Mouse (Mus musculus) megakaryocyte-erythroid progenitor cell, adult 5 weeks (primary cell): ENCODE results near the gene Tprgl. TPM values are rescaled to one million over a fixed set of nuclear protein-coding genes. Genes with fewer than 3 reads are reported as not detected.

Source experiments
- polyA plus RNA-seq: library from polyadenylated mRNA; stranded (reverse); fragments of >175 nt; gene quantifications from 2 replicates; pipeline ENCODE4 v1.2.3, GENCODE M21; 2012

Tprgl gene
- polyA plus RNA-seq = 99.4 and 111 TPM in 2 replicates

DNA sequence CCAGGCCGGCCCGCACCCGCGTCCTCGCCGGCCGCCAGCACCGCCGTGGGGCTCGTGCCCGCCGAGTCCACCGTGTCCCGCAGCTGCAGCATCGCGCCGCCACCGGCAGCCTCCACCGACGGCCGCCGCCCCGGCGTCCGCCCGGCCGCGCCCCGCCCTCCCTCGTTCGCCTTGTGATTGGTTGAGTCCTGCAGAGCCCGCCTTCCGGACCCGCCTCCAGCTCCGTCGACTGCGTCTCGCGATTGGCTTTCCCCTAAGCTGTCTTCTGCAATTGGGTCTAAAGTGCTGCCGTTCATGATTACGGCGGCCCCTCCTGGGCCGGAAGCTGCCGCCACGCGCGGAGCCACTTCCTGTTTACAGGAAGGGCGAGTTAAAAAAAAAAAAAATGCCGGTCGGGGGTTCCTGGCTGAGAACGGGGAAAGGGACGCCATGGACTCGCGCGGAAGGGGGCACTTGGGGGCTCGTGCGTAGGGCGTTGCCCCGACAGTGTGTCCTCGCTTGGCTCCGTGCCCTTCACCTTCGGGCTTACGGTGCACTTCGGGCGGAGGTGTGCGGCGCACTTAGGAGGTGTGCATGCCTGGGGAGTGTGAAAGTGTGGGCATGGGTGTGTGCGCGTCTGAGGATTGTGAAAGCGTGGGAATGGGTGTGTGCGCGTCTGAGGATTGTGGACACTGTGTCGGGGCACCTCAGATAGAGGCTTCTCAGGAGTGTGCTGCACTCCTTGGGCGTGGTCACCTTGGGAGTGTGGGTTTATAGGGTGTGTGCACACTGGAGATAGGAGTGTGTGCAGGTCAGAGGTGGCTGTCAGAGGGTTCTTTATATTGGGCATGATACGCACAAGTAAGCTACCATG is at the start of gene Tprgl:
Tprgl (minus strand) TSS at position 129 of the 853 bp plus-strand sequence.

DNA sequence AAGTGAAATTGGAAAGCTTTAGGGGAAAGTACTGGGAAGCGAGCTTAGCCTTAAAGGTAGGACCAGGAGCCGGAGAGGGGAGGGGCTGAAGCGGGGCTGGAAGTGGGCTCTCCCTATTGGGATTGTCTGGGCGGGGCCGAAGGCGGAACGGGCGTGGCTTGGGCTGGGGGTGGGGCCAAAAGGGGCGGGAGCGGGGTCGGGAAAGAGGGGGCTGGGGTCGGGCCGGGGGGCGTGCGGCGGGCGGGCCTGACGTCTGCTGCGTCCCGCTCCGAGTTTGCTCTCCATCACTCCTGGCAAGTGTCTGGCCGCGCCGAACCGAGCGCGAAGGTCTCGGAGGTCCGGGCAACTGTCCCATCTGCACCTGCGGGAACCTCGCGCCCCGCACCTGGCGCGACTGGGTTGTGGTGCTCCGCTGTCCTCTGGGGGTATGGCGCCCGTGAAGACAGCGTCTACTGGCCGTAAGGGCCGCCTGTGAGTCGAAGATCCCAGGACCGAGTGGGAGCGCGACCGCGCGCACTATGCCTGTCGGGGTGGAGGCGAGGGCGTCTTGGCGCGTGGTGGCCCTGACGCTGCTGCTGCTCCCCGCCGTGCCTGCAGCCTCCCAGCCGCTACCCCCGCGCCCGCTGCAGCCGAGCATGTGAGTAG is 10.2 kb upstream of the Tprgl start, which contains the start of gene Megf6:
Megf6 (plus strand) TSS at position 225 of the 645 bp plus-strand sequence.

DNA sequence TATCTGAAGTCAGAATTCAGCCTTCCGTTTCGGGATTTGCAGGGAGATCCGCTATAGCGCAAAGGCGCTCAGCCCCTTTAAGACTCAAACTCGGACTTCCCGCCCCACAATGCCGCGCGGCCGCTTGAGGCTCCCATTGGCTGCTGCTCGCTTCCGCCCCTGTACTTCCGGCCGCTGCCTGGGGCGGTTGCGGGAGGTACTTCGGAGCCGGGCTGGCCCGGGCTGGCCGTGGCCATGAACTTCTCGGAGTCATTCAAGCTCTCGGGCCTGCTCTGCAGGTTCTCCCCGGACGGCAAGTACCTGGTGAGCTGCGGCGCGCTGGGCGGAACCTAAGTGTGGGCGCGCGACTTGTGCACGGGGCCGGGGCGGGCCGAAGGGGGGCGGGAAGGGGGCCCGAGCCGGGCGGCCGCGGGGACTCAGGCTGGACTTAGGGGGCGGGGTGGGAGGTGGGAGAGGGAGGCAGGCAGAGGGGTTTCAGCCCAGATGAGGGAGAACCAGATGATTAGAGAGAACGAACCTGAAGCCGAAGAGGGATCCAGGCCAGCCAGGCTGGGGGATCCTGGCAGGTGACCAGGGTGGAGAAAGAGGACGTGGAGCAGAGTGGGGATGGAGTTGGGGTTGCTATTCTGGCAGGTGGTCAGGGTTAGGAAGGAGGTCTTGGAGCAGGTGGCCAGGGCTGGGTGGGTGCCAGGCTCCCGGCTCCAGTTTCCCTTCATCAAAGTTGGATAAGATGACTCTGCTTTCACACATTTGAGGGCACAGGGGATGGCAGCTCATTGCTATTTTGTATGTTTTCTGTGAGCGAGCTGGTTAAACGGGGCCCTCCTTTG is 18.0 kb downstream of the Tprgl start, which contains the start of gene Wrap73:
Wrap73 (plus strand) TSS at position 162 of the 830 bp plus-strand sequence.

GRCm38 (mm10) chr4:154140182-154140212 is 20.5 kb downstream of the Tprgl start, which contains the start of gene Trp73:
Gene Trp73 (minus strand): TSS chr4:154140208.

Other genes starting within 250 kb of the Tprgl start
- gene A430005L14Rik, start 203.4 kb downstream of the Tprgl start, polyA plus RNA-seq = 95.0 and 99.9 TPM in 2 replicates
- gene Dffb, start 185.5 kb downstream of the Tprgl start, polyA plus RNA-seq = 10.1 and 13.8 TPM in 2 replicates
- 6.6 and 7.6 TPM in 2 replicates for gene Cep104, start 185.5 kb downstream of the Tprgl start, polyA plus RNA-seq
- gene Lrrc47, start 148.9 kb downstream of the Tprgl start, polyA plus RNA-seq = 171 and 221 TPM in 2 replicates
- 11.9 and 13.7 TPM in 2 replicates for gene Smim1, start 134.4 kb downstream of the Tprgl start, polyA plus RNA-seq
- not detected in 2 replicates for gene Ccdc27, start 118.0 kb downstream of the Tprgl start, polyA plus RNA-seq
- gene Trp73, start 20.5 kb downstream of the Tprgl start, polyA plus RNA-seq = not detected in 2 replicates
- gene Wrap73, start 18.3 kb downstream of the Tprgl start, polyA plus RNA-seq = 10.4 and 10.8 TPM in 2 replicates
- 0.11 and 0.30 TPM in 2 replicates for gene Megf6, start 10.1 kb upstream of the Tprgl start, polyA plus RNA-seq
- 0.16 and 0.31 TPM in 2 replicates for gene Arhgef16, start 141.0 kb upstream of the Tprgl start, polyA plus RNA-seq
- gene B230104I21Rik, start 175.5 kb upstream of the Tprgl start, polyA plus RNA-seq = not detected in 2 replicates